Mouse (Mus musculus) midbrain, embryonic 16.5 days (tissue): Measurements from ENCODE around the gene Cxcl12. TPM values are rescaled to one million over a fixed set of nuclear protein-coding genes. Genes with fewer than 3 reads are reported as not detected.

Source experiments
- ATAC-seq: fragments of 200-750 bp; cut with Nextera tagmentation; 2 replicates; pipeline ENCODE4 v1.8.0; 2017; ENCODE audit warnings: moderate TSS enrichment
- H3K27ac ChIP-seq: fragments of 300-500 bp; sonication (generic); 2 replicates; pipeline ENCODE4 v1.5.1; 2014; ENCODE audit warnings: mild to moderate bottlenecking, low read length, mixed read lengths
- H3K27me3 ChIP-seq: fragments of 300-500 bp; sonication (generic); 2 replicates; pipeline ENCODE4 v1.6.1; 2014; ENCODE audit warnings: low read depth, low read length, mixed read lengths; ENCODE audit not compliant: control insufficient read depth, insufficient read depth
- H3K36me3 ChIP-seq: fragments of 300-500 bp; sonication (generic); 2 replicates; pipeline ENCODE4 v1.6.1; 2014; ENCODE audit warnings: mild to moderate bottlenecking, low read length, moderate library complexity, mixed read lengths; ENCODE audit not compliant: control insufficient read depth, insufficient read depth
- H3K4me1 ChIP-seq: fragments of 300-500 bp; sonication (generic); 2 replicates; pipeline ENCODE4 v1.6.1; 2014; ENCODE audit warnings: mild to moderate bottlenecking, low read length, mixed read lengths; ENCODE audit not compliant: control insufficient read depth, insufficient read depth
- H3K4me2 ChIP-seq: fragments of 300-500 bp; sonication (generic); 2 replicates; pipeline ENCODE4 v1.6.1; 2014; ENCODE audit warnings: mild to moderate bottlenecking, low read length, mixed read lengths
- H3K4me3 ChIP-seq: fragments of 300-500 bp; sonication (generic); 2 replicates; pipeline ENCODE4 v1.5.1; 2014; ENCODE audit warnings: low read depth, mild to moderate bottlenecking, low read length, moderate library complexity, mixed read lengths
- H3K9ac ChIP-seq: fragments of 300-500 bp; sonication (generic); 2 replicates; pipeline ENCODE4 v1.6.1; 2014; ENCODE audit warnings: low read depth, low read length, mixed read lengths
- H3K9me3 ChIP-seq: fragments of 300-500 bp; sonication (generic); replicated peaks from 2 replicates; pipeline ENCODE4 v1.6.1; 2014; ENCODE audit warnings: mild to moderate bottlenecking, low read length, mixed read lengths; ENCODE audit not compliant: control insufficient read depth, poor library complexity, severe bottlenecking
- WGBS: fragments of 180-500 bp; shearing (Covaris S2); extraction: QIAGEN DNeasy Blood & Tissue Kit; methylation state at CpG from one replicate; pipeline ENCODE4 v1.1.7; 2014; 5-methylcytosine and 5-hydroxymethylcytosine counted together
- polyA plus RNA-seq: library from polyadenylated mRNA; unstranded; fragments of >200 nt; fragmentation: Nextera tagmentation; extraction: Ambion mirVana; gene quantifications from 2 replicates; pipeline ENCODE4 v1.2.1, GENCODE M21; 2015

Cxcl12 gene
- polyA plus RNA-seq, 1 experiment from 2014 or later = 51.5 TPM

GRCm38 (mm10) chr6:117169910-117170747 is 1.8 kb downstream of the Cxcl12 start:
- Histone ChIP-seq H3K9me3 (no peaks in the 10 kb centered on the region), H3K4me3 (peak overlapping the region; percentile 55; the same call in 1 of the 2 replicates), H3K27me3 (peaks cover 49% of the 10 kb centered on the region), H3K27ac (no peak overlapping the region), H3K4me1 (peaks cover 22% of the 10 kb centered on the region), H3K36me3 (no peaks in the 10 kb centered on the region), H3K9ac (no peak overlapping the region), H3K4me2 (peak overlapping the region; percentile 96; the same call in 1 of the 2 replicates)
- ATAC-seq = no peak
- 22% methylated on average over 10 of the region's 10 CpGs for WGBS

GRCm38 (mm10) chr6:117172358-117172757 is 4.0 kb downstream of the Cxcl12 start:
- peaks cover 18% of the 10 kb centered on the region for H3K4me1 ChIP-seq
- peaks cover 43% of the 10 kb centered on the region for H3K27me3 ChIP-seq
- no peaks in the 10 kb centered on the region for H3K36me3 ChIP-seq
- H3K4me2 ChIP-seq = no peak overlapping the region
- H3K27ac ChIP-seq = no peak overlapping the region
- no peak overlapping the region for H3K9ac ChIP-seq
- no peaks in the 10 kb centered on the region for H3K9me3 ChIP-seq
- no peak overlapping the region for H3K4me3 ChIP-seq
- ATAC-seq = no peak
- 84% methylated on average over 6 of the region's 6 CpGs for WGBS

DNA sequence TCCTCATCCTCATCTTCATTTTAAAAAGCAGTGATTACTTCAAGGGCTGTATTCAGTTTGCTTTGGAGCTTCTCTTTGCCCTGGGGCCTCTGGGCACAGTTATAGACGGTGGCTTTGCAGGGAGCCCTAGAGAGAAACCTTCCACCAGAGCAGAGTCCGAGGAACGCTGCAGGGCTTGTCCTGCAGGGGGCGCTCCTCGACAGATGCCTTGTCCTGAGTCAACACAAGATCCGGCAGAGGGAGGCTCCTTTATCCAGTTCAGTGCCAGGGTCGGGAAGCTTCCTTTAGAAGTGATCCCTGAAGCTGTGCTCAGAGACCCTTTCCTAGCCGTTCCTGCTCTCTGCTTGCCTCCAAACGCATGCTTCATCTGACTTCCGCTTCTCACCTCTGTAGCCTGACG is 5.5 kb downstream of the Cxcl12 start:
- WGBS = 10% methylated on average over 11 of the region's 11 CpGs
- Histone ChIP-seq H3K4me1 (peaks cover 7% of the 10 kb centered on the region), H3K4me3 (no peak overlapping the region), H3K9me3 (no peaks in the 10 kb centered on the region), H3K27ac (no peak overlapping the region), H3K27me3 (peaks cover 30% of the 10 kb centered on the region), H3K9ac (no peak overlapping the region), H3K36me3 (no peaks in the 10 kb centered on the region), H3K4me2 (no peak overlapping the region)
- no peak for ATAC-seq

DNA sequence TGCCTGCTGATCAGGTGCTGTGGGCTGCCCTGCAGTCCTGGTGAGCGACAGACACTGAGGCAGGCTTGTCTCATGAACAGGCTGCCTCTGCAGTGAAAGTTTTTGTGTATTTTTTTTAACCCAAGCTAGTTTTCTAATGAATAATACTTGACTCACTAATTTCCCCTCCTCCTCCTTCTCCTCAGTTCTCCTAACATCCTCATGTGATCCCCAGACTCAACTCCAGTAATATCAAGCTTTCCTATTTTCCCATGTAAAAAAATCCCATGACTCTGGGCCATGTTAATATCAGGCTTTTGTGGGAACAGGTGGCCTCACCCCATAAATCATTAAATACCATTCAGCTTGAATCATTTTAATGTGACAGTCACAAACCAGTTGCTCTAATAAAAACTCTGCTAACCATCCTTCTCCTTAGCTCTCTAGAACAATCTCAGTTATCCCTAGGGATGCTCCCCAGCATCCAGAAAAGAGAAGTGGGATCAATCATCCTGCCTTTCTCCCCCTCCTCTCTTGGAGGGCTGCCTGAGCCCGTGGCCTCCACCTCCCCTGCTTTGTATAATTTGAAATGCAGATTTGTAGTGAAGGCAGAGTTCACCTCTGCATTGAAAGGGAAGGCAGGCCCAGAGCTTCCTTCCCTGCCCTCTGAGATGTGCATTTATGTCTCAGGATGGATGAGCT is 6.9 kb downstream of the Cxcl12 start:
- ATAC-seq = no peak
- Histone ChIP-seq H3K9me3 (no peaks in the 10 kb centered on the region), H3K36me3 (no peaks in the 10 kb centered on the region), H3K27me3 (peaks cover 24% of the 10 kb centered on the region), H3K4me2 (no peak overlapping the region), H3K27ac (no peak overlapping the region), H3K4me1 (0 out of 2 replicates have a peak, but pooled peaks cover under 1% of the 10 kb centered on the region), H3K4me3 (no peak overlapping the region), H3K9ac (0 out of 2 replicates have a peak overlapping the region, but pooled peaks have one; percentile 6)
- WGBS = 43% methylated on average over 2 of the region's 2 CpGs

- Histone ChIP-seq H3K27ac (no peak overlapping the region), H3K27me3 (peaks cover 12% of the 10 kb centered on the region), H3K4me1 (0 out of 2 replicates have a peak, but pooled peaks cover 3% of the 10 kb centered on the region), H3K36me3 (no peaks in the 10 kb centered on the region), H3K4me3 (no peak overlapping the region), H3K9me3 (no peaks in the 10 kb centered on the region), H3K9ac (no peak overlapping the region), H3K4me2 (no peak overlapping the region)
- WGBS = 22% methylated on average over 5 of the region's 5 CpGs
- ATAC-seq = no peak
Observed at GRCm38 (mm10) chr6:117176406-117176805, 8.1 kb downstream of the Cxcl12 start.

DNA sequence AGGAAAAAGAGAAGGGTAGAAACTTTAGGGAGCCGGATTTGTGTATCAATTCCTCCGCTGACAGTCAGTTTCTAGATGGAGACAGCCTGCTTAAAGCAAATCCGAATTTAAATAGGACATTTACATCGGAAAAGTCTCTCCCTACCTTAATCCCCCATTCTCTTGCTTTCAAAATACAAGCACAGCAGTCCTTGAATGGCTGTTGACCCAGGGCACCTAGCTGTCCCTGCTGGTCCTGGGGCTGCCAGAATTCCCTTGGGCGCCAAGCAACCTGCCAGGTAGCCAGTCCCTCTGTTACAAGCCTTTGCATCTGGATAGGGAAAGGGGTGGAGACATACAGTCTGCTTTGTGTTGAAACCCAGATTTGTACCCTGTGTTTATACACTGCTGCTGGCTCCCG is 12.0 kb downstream of the Cxcl12 start:
- H3K4me3 ChIP-seq = no peak overlapping the region
- no peak for ATAC-seq
- 13% methylated on average over 6 of the region's 6 CpGs for WGBS
- H3K36me3 ChIP-seq = no peaks in the 10 kb centered on the region
- 0 out of 2 replicates have a peak, but pooled peaks cover 3% of the 10 kb centered on the region for H3K4me1 ChIP-seq
- H3K27me3 ChIP-seq = peaks cover 4% of the 10 kb centered on the region; the same call in 1 of the 2 replicates
- H3K4me2 ChIP-seq = no peak overlapping the region
- no peak overlapping the region for H3K9ac ChIP-seq
- H3K9me3 ChIP-seq = no peaks in the 10 kb centered on the region
- no peak overlapping the region for H3K27ac ChIP-seq

DNA sequence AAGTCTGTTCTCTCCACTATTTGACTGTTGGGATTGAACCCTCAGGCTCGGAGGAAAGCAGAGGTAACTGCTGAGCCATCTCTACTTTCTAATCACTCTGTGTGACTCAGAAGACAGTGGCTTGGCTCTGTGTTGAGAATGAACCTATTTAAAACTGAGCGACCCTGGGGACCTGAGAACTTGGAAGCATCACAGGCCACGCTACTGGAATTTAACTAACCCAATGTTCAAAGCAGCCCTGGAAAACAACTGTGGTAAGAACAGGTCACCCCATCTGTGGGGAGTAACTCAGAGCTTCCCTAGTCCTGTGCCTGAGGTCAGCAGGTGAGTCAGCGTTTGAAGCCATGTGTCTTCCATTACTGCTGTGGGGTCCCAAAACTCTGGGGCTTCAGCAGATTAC is 17.0 kb downstream of the Cxcl12 start:
- Histone ChIP-seq H3K36me3 (no peaks in the 10 kb centered on the region), H3K9ac (no peak overlapping the region), H3K9me3 (no peaks in the 10 kb centered on the region), H3K27me3 (no peaks in the 10 kb centered on the region), H3K27ac (no peak overlapping the region), H3K4me2 (no peak overlapping the region), H3K4me1 (0 out of 2 replicates have a peak, but pooled peaks cover 2% of the 10 kb centered on the region), H3K4me3 (no peak overlapping the region)
- ATAC-seq = no peak
- 90% methylated on average over 4 of the region's 4 CpGs for WGBS

- 95% methylated on average over 3 of the region's 3 CpGs for WGBS
- no peaks in the 10 kb centered on the region for H3K4me1 ChIP-seq
- no peaks in the 10 kb centered on the region for H3K27me3 ChIP-seq
- no peak for ATAC-seq
- no peak overlapping the region for H3K9ac ChIP-seq
- H3K36me3 ChIP-seq = no peaks in the 10 kb centered on the region
- H3K4me3 ChIP-seq = no peak overlapping the region
- no peak overlapping the region for H3K4me2 ChIP-seq
- no peaks in the 10 kb centered on the region for H3K9me3 ChIP-seq
- no peak overlapping the region for H3K27ac ChIP-seq
Observed at GRCm38 (mm10) chr6:117190453-117190852, 22.1 kb downstream of the Cxcl12 start.

DNA sequence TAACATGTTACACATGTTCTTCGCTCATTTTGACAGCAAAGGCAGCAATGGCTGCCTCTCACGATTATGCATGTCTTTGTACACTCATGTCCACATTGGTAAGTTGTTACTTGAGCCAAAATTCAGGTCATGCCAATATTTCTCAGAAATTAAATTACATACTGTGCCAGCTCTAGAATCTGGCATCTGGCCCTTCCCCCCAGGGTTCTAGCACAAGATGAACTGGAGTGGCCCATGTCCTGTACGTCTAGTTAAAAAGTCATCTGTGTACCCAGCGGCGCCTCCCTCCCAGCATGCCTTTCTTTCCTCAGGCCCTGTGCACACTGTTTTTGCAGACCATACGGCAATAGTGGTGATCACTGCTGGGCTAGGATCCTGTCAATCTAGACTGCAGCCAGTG is 23.4 kb downstream of the Cxcl12 start:
- H3K4me2 ChIP-seq = no peak overlapping the region
- no peaks in the 10 kb centered on the region for H3K27me3 ChIP-seq
- 89% methylated on average over 6 of the region's 6 CpGs for WGBS
- no peak overlapping the region for H3K4me3 ChIP-seq
- H3K9ac ChIP-seq = no peak overlapping the region
- no peak overlapping the region for H3K27ac ChIP-seq
- ATAC-seq = no peak
- H3K9me3 ChIP-seq = no peaks in the 10 kb centered on the region
- no peaks in the 10 kb centered on the region for H3K36me3 ChIP-seq
- H3K4me1 ChIP-seq = no peaks in the 10 kb centered on the region
